Mouse (Mus musculus): Measurements from ENCODE around the gene Col26a1.

- no peak for TF ChIP-seq POLR2A (IDR thresholded peaks at IDR 0.05; ENCODE audit: control insufficient read depth, low read depth, low read length)
- TF ChIP-seq CTCF (IDR thresholded peaks at IDR 0.05; ENCODE audit: control insufficient read depth, insufficient read depth, insufficient replicate concordance, low read depth, low read length): no peak
Measured at GRCm38 (mm10) chr5:136760345-136760744, 122.7 kb downstream of the Col26a1 start.
